Mouse (Mus musculus) heart, postnatal 0 days (tissue): Measurements from ENCODE around the gene Cd3eap.

Source experiments
- CTCF ChIP-seq: IDR thresholded peaks from 2 replicates; pipeline ENCODE4 v1.5.1; 2016; ENCODE audit warnings: antibody characterized with exemption, control low read depth, low read depth
- EP300 ChIP-seq: IDR thresholded peaks from 2 replicates; pipeline ENCODE4 v1.6.1; 2016; ENCODE audit warnings: antibody characterized with exemption, low read depth

DNA sequence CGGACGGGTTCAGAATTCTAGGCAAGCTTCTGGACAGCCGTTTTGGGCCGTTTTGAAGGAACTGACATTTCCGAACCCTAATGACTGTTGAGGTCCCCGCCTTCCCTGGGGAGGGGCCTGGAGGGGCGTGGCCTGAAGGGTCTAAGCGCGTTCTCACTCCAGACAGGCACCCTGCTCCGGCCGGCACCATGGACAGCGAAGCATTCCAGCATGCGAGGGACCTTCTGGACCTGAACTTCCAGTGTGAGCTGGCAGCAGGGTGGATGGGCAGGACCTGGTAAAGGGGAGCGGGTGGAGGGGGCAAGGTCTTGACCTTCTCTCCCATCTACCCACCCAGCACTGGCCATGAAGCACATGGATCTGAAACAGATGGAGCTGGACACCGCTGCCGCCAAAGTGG lies 9.1 kb upstream of the Cd3eap start:
- TF ChIP-seq CTCF (no peak), EP300 (no peak)
